Mouse (Mus musculus) heart, embryonic 13.5 days (tissue): Measurements from ENCODE around the gene Kcnj4. TPM values are rescaled to one million over a fixed set of nuclear protein-coding genes. Genes with fewer than 3 reads are reported as not detected.

Experiments used
- ATAC-seq: fragments of 200-750 bp; cut with Nextera tagmentation; 2 replicates; pipeline ENCODE4 v1.8.0; 2017; ENCODE audit warnings: moderate TSS enrichment; ENCODE audit not compliant: insufficient number of reproducible peaks, low FRiP score, low TSS enrichment; ENCODE audit errors: extremely low read depth
- H3K27ac ChIP-seq: fragments of 300-500 bp; sonication (generic); replicated peaks from 2 replicates; pipeline ENCODE4 v1.5.1; 2015; ENCODE audit warnings: moderate library complexity, mild to moderate bottlenecking, inconsistent platforms
- H3K27me3 ChIP-seq: fragments of 300-500 bp; sonication (generic); replicated peaks from 2 replicates; pipeline ENCODE4 v1.6.1; 2015; ENCODE audit warnings: mild to moderate bottlenecking, inconsistent platforms
- H3K36me3 ChIP-seq: fragments of 300-500 bp; sonication (generic); 2 replicates; pipeline ENCODE4 v1.6.1; 2015; ENCODE audit warnings: mild to moderate bottlenecking, inconsistent platforms
- H3K4me1 ChIP-seq: fragments of 300-500 bp; sonication (generic); 2 replicates; pipeline ENCODE4 v1.6.1; 2015; ENCODE audit warnings: inconsistent platforms
- H3K4me2 ChIP-seq: fragments of 300-500 bp; sonication (generic); 2 replicates; pipeline ENCODE4 v1.6.1; 2015; ENCODE audit warnings: inconsistent platforms, mild to moderate bottlenecking, moderate library complexity
- H3K4me3 ChIP-seq: fragments of 300-500 bp; sonication (generic); 2 replicates; pipeline ENCODE4 v1.5.1; 2015; ENCODE audit warnings: moderate library complexity, mild to moderate bottlenecking, inconsistent platforms
- H3K9ac ChIP-seq: fragments of 300-500 bp; sonication (generic); 2 replicates; pipeline ENCODE4 v1.6.1; 2015; ENCODE audit warnings: inconsistent platforms, mild to moderate bottlenecking, moderate library complexity
- H3K9me3 ChIP-seq: fragments of 300-500 bp; sonication (generic); 2 replicates; pipeline ENCODE4 v1.6.1; 2016; ENCODE audit warnings: inconsistent platforms
- WGBS: fragments of 180-500 bp; shearing (Covaris S2); methylation state at CpG from one replicate; pipeline ENCODE4 v1.1.7; 2015; ENCODE audit warnings: mixed read lengths; 5-methylcytosine and 5-hydroxymethylcytosine counted together
- polyA plus RNA-seq: library from polyadenylated mRNA; unstranded; fragments of >200 nt; fragmentation: Nextera tagmentation; extraction: Ambion mirVana; gene quantifications from 2 replicates; pipeline ENCODE4 v1.2.1, GENCODE M21; 2015

The Kcnj4 gene
- polyA plus RNA-seq, 1 experiment from 2014 or later = 0.21 TPM

DNA sequence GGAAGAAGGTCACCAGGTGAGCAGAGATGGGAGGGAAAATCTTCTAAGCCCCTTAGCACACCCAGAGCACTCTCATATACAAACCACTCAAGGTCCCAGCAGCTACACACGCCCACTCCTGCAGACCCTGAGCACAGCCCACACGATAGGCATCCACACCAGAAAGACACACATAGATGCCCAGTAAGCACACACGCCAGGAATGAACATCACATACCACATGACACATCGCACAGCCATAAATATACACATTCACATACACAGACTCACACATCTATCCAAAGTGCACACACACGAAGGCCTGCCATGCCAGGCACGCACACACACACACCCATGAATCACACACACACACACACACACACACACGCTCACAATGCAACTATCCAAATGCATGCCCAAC is 5.4 kb upstream of the Kcnj4 start:
- H3K9ac ChIP-seq = peak overlapping the region; percentile 10; the same call in 1 of the 2 replicates
- H3K27ac ChIP-seq = no peak overlapping the region
- peaks cover 99% of the 10 kb centered on the region for H3K27me3 ChIP-seq
- WGBS = 71% methylated on average over 7 of the region's 7 CpGs
- no peak for ATAC-seq
- no peaks in the 10 kb centered on the region for H3K9me3 ChIP-seq
- no peak overlapping the region for H3K4me3 ChIP-seq
- peaks cover 39% of the 10 kb centered on the region for H3K4me1 ChIP-seq
- peak overlapping the region; percentile 7 for H3K4me2 ChIP-seq
- no peaks in the 10 kb centered on the region for H3K36me3 ChIP-seq

DNA sequence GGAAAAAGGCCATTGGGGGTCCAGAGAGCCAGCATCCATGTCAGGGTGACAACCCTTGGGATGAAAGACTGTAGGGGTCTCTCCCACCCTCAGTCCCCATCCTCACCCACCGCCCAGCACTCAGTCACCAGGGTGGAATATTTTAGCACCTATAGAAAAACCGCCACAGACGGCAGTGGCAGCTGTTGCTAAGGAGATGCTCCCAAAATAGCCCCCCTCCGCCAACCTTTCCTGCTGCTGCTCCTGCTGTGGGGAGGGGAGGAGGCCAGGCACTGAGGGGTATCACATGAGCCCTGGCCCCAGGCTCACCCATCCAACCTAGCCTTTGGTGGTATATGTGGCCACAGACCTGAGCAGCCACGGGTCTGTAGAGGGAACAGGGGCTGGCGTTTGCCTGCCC is 5.0 kb upstream of the Kcnj4 start:
- Histone ChIP-seq H3K9ac (peak overlapping the region; percentile 10; the same call in 1 of the 2 replicates), H3K27me3 (peaks cover 99% of the 10 kb centered on the region), H3K4me3 (no peak overlapping the region), H3K27ac (no peak overlapping the region), H3K4me2 (peak overlapping the region; percentile 7), H3K36me3 (no peaks in the 10 kb centered on the region), H3K4me1 (peaks cover 43% of the 10 kb centered on the region), H3K9me3 (no peaks in the 10 kb centered on the region)
- no peak for ATAC-seq
- WGBS = 10% methylated on average over 6 of the region's 6 CpGs

DNA sequence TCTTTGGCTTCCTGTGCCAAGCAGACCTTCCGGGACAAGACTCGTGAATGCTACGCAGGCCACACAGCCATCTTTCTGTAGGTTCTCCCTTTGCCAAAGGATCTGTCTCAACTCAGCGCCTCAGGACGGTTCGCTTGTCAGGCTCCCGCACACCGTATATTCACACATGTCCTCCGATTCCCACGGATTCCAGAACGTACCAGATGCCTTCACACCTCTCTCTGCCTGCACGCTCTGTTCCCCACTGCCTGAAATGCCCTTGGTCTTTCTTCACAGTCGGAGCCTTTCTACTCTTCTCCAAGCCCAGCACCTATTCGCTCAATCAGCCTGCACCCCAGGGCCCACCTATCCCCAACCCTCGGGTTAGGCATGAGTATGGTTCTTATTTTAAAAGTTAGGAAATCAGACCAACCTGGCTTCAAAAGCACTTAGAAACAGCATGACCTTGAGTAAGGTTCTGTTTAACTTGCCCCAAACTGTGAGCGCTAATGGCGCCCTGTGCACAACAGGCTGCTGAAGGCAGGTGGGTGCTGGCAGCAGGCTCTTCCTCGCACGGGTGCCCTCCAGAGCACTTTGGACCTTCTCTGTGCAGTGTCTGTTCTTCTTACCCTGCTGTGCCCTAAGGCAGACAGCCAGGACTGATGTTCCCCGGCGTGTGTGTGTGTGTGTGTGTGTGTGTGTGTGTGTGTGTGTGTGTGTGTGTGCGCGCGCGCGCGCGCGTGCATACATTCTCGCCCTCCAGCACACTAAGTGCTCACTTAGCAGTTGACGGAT is 2.2 kb upstream of the Kcnj4 start:
- no peak overlapping the region for H3K27ac ChIP-seq
- no peaks in the 10 kb centered on the region for H3K9me3 ChIP-seq
- ATAC-seq = no peak
- H3K4me1 ChIP-seq = peaks cover 62% of the 10 kb centered on the region
- WGBS = 47% methylated on average over 26 of the region's 31 CpGs
- no peak overlapping the region for H3K4me2 ChIP-seq
- peaks cover 99% of the 10 kb centered on the region for H3K27me3 ChIP-seq
- H3K4me3 ChIP-seq = no peak overlapping the region
- H3K9ac ChIP-seq = no peak overlapping the region
- no peaks in the 10 kb centered on the region for H3K36me3 ChIP-seq

DNA sequence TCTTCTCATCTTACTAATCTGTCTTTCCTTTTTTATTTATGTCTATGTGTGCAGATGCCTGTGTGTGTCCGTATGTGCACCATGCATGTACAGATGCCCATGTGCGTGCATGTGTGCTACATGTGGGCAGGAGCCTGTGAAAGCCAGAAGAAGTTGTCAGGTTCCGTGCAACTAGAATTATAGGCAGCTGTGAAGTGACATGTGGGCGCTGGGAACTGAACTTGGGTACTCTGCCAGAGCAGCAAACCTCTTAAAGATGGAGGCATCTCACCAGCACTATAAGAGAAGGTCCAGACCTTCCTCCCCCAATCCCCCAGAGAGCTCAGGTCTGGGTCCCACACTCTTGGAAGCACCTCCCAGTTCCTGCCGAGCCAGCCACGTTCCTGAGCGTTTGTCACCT is 1.4 kb upstream of the Kcnj4 start:
- Histone ChIP-seq H3K9me3 (no peaks in the 10 kb centered on the region), H3K4me3 (no peak overlapping the region), H3K36me3 (no peaks in the 10 kb centered on the region), H3K27me3 (peaks cover 99% of the 10 kb centered on the region), H3K9ac (no peak overlapping the region), H3K4me2 (peak overlapping the region; percentile 99; the same call in 1 of the 2 replicates), H3K4me1 (peaks cover 57% of the 10 kb centered on the region), H3K27ac (no peak overlapping the region)
- WGBS = 33% methylated on average over 7 of the region's 7 CpGs
- no peak for ATAC-seq

DNA sequence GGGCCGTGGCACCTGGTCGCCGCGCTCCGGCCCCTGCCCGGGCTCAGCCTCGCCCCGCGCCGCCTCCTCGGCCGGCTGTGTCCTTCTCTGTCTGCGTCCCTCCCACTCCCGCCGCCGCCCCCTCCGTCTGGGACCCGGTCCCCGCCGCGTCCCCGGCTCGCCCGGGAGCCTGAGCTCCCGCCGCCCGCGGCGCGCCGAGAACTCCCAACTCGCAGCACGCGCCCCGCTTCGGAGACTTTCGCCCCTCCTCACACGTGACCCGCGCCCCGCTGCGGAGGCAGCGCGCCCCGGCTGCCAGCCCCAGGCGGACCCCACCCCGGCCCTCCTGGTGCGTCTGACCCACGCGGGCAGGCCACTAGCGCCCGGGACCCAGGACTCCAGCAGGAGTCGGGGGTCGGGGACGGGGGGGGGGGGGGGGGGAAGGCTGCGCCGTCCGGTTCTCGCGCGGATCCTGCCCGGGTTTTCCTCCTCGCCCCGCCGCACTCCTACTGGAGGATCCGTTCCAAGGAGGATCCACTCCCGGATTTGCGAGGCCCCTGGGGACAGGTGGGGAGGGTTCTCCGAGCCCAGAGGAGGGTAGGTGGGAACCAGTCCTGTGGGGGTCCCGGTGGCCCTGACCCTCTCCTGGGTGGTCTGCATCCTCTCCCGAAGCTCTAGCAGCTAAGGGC is 709 bp upstream of the Kcnj4 start:
- Histone ChIP-seq H3K27me3 (peaks cover 99% of the 10 kb centered on the region), H3K9ac (peak overlapping the region; percentile 85), H3K4me1 (peaks cover 53% of the 10 kb centered on the region), H3K4me2 (peak overlapping the region; percentile 99), H3K9me3 (no peaks in the 10 kb centered on the region), H3K4me3 (peak overlapping the region; percentile 67), H3K36me3 (no peaks in the 10 kb centered on the region), H3K27ac (no peak overlapping the region)
- ATAC-seq = no peak
- WGBS = under 1% methylated on average over 46 of the region's 71 CpGs

DNA sequence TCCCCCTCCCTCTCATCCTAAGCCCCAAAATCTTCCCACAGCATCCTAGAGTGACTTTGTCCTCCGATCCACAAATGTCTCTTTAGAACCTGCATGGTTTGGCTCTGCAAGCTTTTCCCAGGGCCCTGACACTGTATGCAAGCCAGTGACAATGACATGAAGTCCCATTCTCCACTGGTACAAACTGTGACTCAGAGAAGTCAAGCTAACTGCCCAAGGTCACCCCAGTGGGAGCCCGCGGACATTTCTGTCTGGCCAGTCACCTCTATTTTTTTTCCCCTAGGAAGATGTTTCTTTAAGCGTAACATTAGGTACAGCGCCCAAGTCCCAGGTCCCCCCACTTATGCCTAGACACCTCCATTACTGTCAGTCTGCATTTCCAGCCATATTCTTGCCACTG is 1.6 kb downstream of the Kcnj4 start:
- H3K4me3 ChIP-seq = no peak overlapping the region
- peaks cover 62% of the 10 kb centered on the region for H3K4me1 ChIP-seq
- H3K27me3 ChIP-seq = peaks cover 98% of the 10 kb centered on the region
- H3K9ac ChIP-seq = no peak overlapping the region
- peak overlapping the region; percentile 46; the same call in 1 of the 2 replicates for H3K4me2 ChIP-seq
- no peak overlapping the region for H3K27ac ChIP-seq
- no peaks in the 10 kb centered on the region for H3K9me3 ChIP-seq
- H3K36me3 ChIP-seq = no peaks in the 10 kb centered on the region
- ATAC-seq = no peak
- WGBS = 59% methylated on average over 5 of the region's 5 CpGs

DNA sequence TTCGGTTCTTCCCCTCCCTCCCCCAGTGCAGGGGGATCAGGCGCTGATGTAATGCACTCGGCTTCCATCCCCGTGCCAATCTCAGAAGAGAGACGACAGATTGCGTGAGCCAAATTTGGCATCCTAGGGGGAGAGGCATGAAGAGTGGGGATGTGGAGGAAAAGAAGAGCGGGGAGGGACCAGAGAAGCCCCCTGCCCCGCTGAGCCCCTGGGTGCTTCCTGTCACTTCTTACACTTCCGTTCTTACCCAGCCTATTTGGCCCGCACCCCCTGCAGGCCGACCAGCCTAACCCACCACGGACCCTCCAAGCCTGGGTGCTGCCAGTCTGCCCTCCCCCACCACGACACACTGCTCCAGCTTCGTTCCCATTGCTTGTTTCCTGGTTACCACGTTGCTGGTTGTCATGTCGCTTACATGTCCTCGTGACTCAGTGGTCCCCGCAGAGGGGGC is 2.1 kb downstream of the Kcnj4 start:
- Histone ChIP-seq H3K9me3 (no peaks in the 10 kb centered on the region), H3K27me3 (peaks cover 96% of the 10 kb centered on the region), H3K9ac (0 out of 2 replicates have a peak overlapping the region, but pooled peaks have one; percentile 21), H3K4me3 (peak overlapping the region; percentile 17; the same call in 1 of the 2 replicates), H3K36me3 (no peaks in the 10 kb centered on the region), H3K4me1 (peaks cover 67% of the 10 kb centered on the region), H3K4me2 (peak overlapping the region; percentile 46), H3K27ac (no peak overlapping the region)
- 18% methylated on average over 18 of the region's 18 CpGs for WGBS
- ATAC-seq = no peak

DNA sequence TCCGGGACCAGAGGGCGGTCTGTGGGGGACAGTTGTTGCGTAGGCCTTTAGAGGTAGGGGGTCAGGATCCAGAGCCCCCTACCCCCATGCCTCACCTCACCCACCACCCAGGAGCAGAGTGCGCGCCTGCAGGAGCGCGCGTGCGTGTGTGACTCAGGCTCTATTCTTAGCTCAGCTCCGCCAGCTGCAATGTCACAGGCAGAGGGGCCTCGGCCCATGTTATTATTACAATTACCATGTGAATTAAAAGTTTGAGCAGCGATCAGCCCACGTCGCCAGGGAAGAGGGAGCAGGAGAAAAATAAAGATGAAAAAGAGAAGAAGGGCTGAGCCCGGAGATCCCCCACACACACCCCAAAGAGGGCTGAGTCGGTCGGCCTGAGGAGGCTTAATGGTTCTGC is 4.9 kb downstream of the Kcnj4 start:
- WGBS = 54% methylated on average over 17 of the region's 17 CpGs
- peaks cover 81% of the 10 kb centered on the region for H3K27me3 ChIP-seq
- ATAC-seq = no peak
- no peak overlapping the region for H3K27ac ChIP-seq
- peaks cover 60% of the 10 kb centered on the region for H3K4me1 ChIP-seq
- peak overlapping the region; percentile 28; the same call in 1 of the 2 replicates for H3K4me2 ChIP-seq
- no peaks in the 10 kb centered on the region for H3K36me3 ChIP-seq
- H3K9me3 ChIP-seq = no peaks in the 10 kb centered on the region
- no peak overlapping the region for H3K4me3 ChIP-seq
- H3K9ac ChIP-seq = peak overlapping the region; percentile 63

DNA sequence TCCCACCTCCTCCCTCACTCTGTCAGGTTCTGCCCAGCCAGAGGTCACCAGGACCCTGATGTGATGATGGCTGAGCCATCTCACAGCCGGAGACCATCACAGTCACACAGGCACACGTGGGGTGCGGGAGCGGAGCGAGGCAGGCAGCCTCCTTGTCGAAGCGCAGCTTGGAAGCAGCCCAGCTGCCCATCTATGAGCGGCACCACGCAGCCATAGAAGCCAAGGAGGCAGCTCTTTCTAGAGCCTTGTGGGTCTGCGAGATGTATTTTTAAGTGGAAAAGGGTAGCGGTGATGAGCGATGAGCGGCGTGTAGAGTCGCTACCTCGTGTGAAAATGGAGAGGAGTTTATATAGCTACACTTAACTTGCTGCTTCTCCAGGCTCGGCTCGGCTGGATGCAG is 11.5 kb downstream of the Kcnj4 start:
- Histone ChIP-seq H3K9me3 (no peaks in the 10 kb centered on the region), H3K4me2 (peak overlapping the region; percentile 27; the same call in 1 of the 2 replicates), H3K4me1 (peaks cover 31% of the 10 kb centered on the region), H3K36me3 (no peaks in the 10 kb centered on the region), H3K27ac (no peak overlapping the region), H3K9ac (peak overlapping the region; percentile 42), H3K27me3 (peaks cover 80% of the 10 kb centered on the region), H3K4me3 (peak overlapping the region; percentile 1; the same call in 1 of the 2 replicates)
- 29% methylated on average over 18 of the region's 18 CpGs for WGBS
- no peak for ATAC-seq

DNA sequence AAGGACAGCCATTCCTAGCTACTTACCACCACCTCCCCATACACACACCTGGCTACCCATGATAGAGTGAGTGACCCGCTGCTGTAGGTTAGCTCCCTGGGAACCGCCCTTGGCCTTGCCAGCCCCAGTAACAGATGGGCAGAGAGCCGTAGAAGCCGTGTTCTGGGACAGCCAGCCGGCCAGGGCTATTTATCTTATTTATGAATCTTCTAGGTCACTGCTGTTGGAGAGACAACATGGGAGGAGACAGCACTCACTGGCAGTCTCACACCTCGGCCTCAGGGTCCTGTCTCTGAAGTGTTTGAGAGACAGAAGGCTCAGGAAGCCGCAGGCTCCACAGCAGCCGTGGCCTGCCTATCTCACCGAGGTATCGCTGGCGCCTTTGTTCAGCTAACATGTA is 15.6 kb downstream of the Kcnj4 start:
- ATAC-seq = no peak
- peaks cover 67% of the 10 kb centered on the region for H3K27me3 ChIP-seq
- WGBS = 61% methylated on average over 11 of the region's 11 CpGs
- H3K4me2 ChIP-seq = no peak overlapping the region
- no peaks in the 10 kb centered on the region for H3K36me3 ChIP-seq
- H3K4me3 ChIP-seq = no peak overlapping the region
- no peak overlapping the region for H3K9ac ChIP-seq
- H3K4me1 ChIP-seq = peaks cover 15% of the 10 kb centered on the region
- H3K27ac ChIP-seq = no peak overlapping the region
- no peaks in the 10 kb centered on the region for H3K9me3 ChIP-seq

DNA sequence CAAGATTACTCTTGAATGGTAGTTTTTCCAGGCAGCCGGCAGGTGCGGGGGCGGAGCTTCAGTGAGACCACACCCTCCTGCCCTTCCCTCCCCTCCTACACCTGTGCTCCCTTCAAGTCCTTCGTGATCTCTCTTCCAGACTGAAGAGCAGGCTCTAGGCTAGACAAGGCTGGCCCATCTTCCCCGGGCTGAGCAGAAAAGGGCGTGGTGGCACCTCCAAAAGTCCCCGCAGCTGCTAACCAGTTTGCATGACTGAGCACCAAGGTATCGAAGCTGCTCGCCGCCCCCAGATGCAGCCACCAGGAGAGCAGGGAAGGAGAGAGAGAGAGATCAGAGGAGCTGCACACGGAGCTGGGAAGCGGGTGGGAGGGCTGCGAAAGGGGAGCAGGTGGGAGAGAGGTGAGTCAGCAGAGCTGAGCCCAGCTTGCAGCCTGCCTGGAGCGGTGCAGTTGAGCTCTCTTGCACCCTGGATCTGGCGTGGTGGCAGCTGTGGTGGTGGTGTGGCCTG is 23.8 kb downstream of the Kcnj4 start:
- Histone ChIP-seq H3K36me3 (no peaks in the 10 kb centered on the region), H3K9ac (no peak overlapping the region), H3K4me2 (no peak overlapping the region), H3K27me3 (peaks cover 47% of the 10 kb centered on the region), H3K4me1 (peaks cover 25% of the 10 kb centered on the region), H3K27ac (no peak overlapping the region), H3K4me3 (no peak overlapping the region), H3K9me3 (no peaks in the 10 kb centered on the region)
- WGBS = 16% methylated on average over 15 of the region's 15 CpGs
- ATAC-seq = no peak
